Mouse (Mus musculus): ENCODE measurements around the gene Gfm2. TPM values are rescaled to one million over a fixed set of nuclear protein-coding genes. Genes with fewer than 3 reads are reported as not detected.

Gfm2 gene
- polyA plus RNA-seq, 1 experiment from 2014 or later: 16.8 TPM

DNA sequence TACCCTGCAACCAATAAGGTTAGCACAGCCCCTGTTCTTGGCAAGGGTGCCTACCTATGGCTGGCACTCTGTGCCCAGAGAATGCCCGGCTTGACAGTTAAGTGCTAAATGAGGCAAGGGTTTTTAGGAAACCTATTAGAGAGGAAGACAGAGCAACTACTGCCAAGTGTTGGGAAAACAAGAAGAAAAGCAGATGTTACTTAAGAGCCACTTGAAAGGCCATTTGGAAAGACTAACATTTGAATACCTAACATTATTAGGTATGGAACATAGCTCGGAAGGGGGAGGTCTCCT lies 59.1 kb downstream of the Gfm2 start:
- Histone ChIP-seq H3K27me3 (replicated peaks; ENCODE audit: control insufficient read depth, insufficient read depth, low read length) (no peaks in the 10 kb centered on the region), H3K4me3 (ENCODE audit: low read depth, low read length) (peak overlapping the region; percentile 73), H3K4me2 (replicated peaks; ENCODE audit: low read depth) (peak overlapping the region; percentile 92), H3K9ac (ENCODE audit: low read depth, low read length) (no peak overlapping the region), H3K36me3 (ENCODE audit: control insufficient read depth, insufficient read depth) (peaks cover 7% of the 10 kb centered on the region; the same call in 1 of the 2 replicates), H3K27ac (ENCODE audit: low read depth, low read length) (no peak overlapping the region), H3K4me1 (replicated peaks; ENCODE audit: control insufficient read depth, insufficient read depth, low read length) (no peaks in the 10 kb centered on the region; the same call in 1 of the 2 replicates), H3K9me3 (ENCODE audit: control insufficient read depth) (no peaks in the 10 kb centered on the region)
- 66% methylated on average over 2 of the region's 2 CpGs for WGBS
- no peak for ATAC-seq
- TF ChIP-seq CTCF (IDR thresholded peaks at IDR 0.05; ENCODE audit: low read depth): no peak

DNA sequence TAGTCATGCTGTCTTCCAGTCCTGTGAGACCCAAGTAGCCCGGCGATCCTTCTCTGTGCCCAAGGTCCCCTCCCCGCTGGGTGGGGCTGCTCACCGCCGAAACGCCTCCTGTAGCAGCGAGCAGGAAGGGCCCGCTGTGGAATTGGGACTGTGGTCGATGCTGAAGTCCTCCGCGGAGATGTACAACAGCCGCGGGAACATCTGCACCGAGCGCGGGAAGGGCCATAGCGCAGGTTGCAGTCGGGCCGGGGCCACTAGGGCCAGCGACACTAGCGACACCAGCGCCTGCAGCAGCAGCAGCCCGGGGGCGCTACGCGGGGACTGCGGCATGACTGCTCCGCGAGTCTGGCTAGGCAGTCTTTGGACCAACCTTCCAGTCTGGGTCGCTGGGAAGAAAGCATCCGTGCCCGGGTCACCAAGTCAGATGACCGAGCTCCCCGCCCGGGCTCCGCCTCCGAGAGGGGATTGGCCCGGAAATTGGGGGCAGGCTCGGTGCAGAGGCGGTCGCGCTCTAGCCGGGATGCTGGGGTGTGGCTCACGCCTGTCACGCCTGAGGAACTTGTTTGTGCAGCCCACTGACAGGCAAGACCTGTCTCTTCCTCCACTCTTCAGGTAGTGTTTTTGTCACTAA lies 60.3 kb downstream of the Gfm2 start, which contains the start of gene Hexb:
Gene Hexb, minus strand, starts transcription at position 426 of the 631 bp plus-strand sequence.
- Histone ChIP-seq H3K9ac (ENCODE audit: low read depth, low read length) (peak within 1 kb of the TSS; percentile 56), H3K4me1 (replicated peaks; ENCODE audit: control insufficient read depth, insufficient read depth, low read length) (no peaks in the 10 kb centered on the region; the same call in 1 of the 2 replicates), H3K27me3 (replicated peaks; ENCODE audit: control insufficient read depth, insufficient read depth, low read length) (no peaks in the 10 kb centered on the region), H3K27ac (ENCODE audit: low read depth, low read length) (peak within 1 kb of the TSS; percentile 83), H3K9me3 (ENCODE audit: control insufficient read depth) (no peaks in the 10 kb centered on the region), H3K4me2 (replicated peaks; ENCODE audit: low read depth) (peak within 1 kb of the TSS; percentile 92), H3K4me3 (ENCODE audit: low read depth, low read length) (peak within 1 kb of the TSS; percentile 73), H3K36me3 (ENCODE audit: control insufficient read depth, insufficient read depth) (0 out of 2 replicates have a peak, but pooled peaks cover under 1% of the 10 kb centered on the region)
- peak; percentile 91 for ATAC-seq
- TF ChIP-seq CTCF (IDR thresholded peaks at IDR 0.05; ENCODE audit: low read depth): peak; percentile 63
- WGBS: under 1% methylated on average over 45 of the region's 45 CpGs

DNA sequence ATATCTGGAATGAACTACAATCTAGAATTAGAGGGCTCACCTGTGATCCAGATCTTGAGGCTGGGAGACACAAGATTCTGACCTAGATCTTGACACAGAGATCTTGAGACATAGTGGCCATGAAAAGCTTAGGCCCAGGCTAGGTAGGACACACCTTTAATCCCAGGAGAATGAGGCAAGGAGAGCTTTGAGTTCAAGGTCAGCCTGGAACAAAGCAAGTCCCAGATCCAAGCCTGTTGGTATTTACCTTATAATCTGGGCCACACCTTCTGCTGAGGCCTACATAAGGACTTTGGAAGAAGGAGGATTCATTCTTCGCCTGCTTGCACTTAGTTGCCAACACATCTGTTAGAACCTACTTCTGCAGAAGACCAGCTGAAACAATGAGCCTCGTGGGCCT lies 61.4 kb downstream of the Gfm2 start:
- Histone ChIP-seq H3K9ac (ENCODE audit: low read depth, low read length) (no peak overlapping the region), H3K4me1 (replicated peaks; ENCODE audit: control insufficient read depth, insufficient read depth, low read length) (no peaks in the 10 kb centered on the region; the same call in 1 of the 2 replicates), H3K4me3 (ENCODE audit: low read depth, low read length) (no peak overlapping the region), H3K27me3 (replicated peaks; ENCODE audit: control insufficient read depth, insufficient read depth, low read length) (no peaks in the 10 kb centered on the region), H3K36me3 (ENCODE audit: control insufficient read depth, insufficient read depth) (no peaks in the 10 kb centered on the region), H3K27ac (ENCODE audit: low read depth, low read length) (no peak overlapping the region), H3K4me2 (replicated peaks; ENCODE audit: low read depth) (no peak overlapping the region), H3K9me3 (ENCODE audit: control insufficient read depth) (no peaks in the 10 kb centered on the region)
- no peak for TF ChIP-seq CTCF (IDR thresholded peaks at IDR 0.05; ENCODE audit: low read depth)
- no peak for ATAC-seq
- 38% methylated on average over 2 of the region's 2 CpGs for WGBS

DNA sequence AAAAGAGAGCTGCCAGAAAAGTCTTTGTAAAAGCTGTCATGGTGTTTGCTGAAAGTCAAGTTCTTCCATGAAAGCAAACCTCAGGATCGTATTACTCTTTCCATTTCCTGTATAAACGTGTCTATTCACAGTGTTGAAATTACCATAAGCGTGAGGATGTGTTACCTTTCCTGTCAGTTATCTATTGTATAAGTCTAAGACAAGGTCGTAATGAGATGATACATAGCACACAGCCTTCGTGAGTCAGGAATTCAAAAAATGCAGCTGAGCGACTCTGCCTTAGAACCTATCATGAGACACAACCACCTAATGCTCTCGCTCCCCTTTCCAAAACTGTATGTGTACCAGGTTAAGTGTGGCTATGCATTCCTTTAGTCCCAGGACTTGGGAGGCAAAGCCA lies 63.3 kb downstream of the Gfm2 start:
- no peak for TF ChIP-seq CTCF (IDR thresholded peaks at IDR 0.05; ENCODE audit: low read depth)
- no peak overlapping the region for H3K27ac ChIP-seq (ENCODE audit: low read depth, low read length)

DNA sequence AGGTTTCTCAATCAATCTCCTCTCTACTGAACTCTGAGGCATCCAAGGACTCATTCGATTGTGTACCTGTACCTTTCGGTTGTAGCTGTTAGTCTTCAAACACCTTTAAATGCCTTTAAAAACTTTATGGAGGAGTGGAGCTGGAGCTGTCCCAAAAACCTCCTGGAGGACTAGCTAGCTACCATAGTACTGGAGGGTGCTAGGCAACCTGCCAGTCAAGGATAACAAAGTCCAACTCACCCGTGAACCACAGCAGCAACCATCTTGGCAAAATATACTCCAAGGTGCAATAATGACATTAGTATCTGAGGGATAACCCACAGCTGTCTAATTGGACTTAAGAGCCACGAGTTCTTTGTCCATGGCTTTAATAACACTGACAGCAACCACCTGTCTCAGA lies 64.2 kb downstream of the Gfm2 start:
- no peaks in the 10 kb centered on the region for H3K36me3 ChIP-seq (ENCODE audit: control insufficient read depth, insufficient read depth)
- no peaks in the 10 kb centered on the region for H3K27me3 ChIP-seq (replicated peaks; ENCODE audit: control insufficient read depth, insufficient read depth, low read length)
- no peak overlapping the region for H3K4me2 ChIP-seq (replicated peaks; ENCODE audit: low read depth)
- 61% methylated on average over 4 of the region's 4 CpGs for WGBS
- no peak for TF ChIP-seq CTCF (IDR thresholded peaks at IDR 0.05; ENCODE audit: low read depth)
- no peak overlapping the region for H3K9ac ChIP-seq (ENCODE audit: low read depth, low read length)
- no peak overlapping the region for H3K27ac ChIP-seq (ENCODE audit: low read depth, low read length)
- no peaks in the 10 kb centered on the region for H3K9me3 ChIP-seq (ENCODE audit: control insufficient read depth)
- H3K4me1 ChIP-seq (replicated peaks; ENCODE audit: control insufficient read depth, insufficient read depth, low read length): peaks cover 4% of the 10 kb centered on the region
- no peak overlapping the region for H3K4me3 ChIP-seq (ENCODE audit: low read depth, low read length)
- ATAC-seq: no peak

More for the DNA sequence above, 63.3 kb downstream of the Gfm2 start:
- peaks cover 4% of the 10 kb centered on the region for H3K4me1 ChIP-seq (replicated peaks; ENCODE audit: control insufficient read depth, insufficient read depth, low read length)
- ATAC-seq: no peak
- no peak overlapping the region for H3K4me2 ChIP-seq (replicated peaks; ENCODE audit: low read depth)
- H3K9ac ChIP-seq (ENCODE audit: low read depth, low read length): no peak overlapping the region
- 48% methylated on average over 7 of the region's 7 CpGs for WGBS
- no peak overlapping the region for H3K4me3 ChIP-seq (ENCODE audit: low read depth, low read length)
- H3K36me3 ChIP-seq (ENCODE audit: control insufficient read depth, insufficient read depth): no peaks in the 10 kb centered on the region
- H3K9me3 ChIP-seq (ENCODE audit: control insufficient read depth): no peaks in the 10 kb centered on the region
- H3K27me3 ChIP-seq (replicated peaks; ENCODE audit: control insufficient read depth, insufficient read depth, low read length): no peaks in the 10 kb centered on the region

DNA sequence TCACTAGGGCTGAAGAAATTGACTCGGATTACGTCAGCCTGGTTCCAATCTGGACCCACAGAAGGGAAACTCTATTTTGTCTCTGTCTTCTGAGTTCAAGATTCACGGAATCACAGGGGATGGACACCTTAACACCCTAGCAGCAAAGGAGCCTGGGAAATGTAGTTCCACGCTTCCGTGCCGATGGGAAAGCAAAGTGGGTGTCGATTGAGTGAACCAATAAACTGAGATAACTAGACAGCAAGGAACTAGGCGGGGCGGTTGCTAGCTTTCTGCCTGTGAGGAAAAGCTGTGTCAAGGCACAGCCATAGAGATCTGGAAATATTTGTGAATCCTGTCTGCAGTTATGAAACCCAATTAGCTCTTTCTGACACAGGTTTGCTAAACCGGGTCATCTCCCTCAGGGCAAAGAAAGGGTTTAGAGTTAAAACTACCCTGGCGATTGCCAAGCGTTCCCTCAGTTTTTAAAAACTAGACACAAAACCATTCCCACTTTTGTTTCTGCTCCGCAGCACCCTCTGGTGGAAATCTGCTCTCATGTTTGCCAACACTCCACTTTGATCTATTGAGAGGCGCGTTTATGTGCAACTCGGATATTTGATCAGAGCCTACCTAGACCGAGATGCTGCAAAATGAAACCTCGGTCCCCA lies 67.4 kb downstream of the Gfm2 start:
- WGBS: 4% methylated on average over 18 of the region's 18 CpGs
- Histone ChIP-seq H3K9me3 (ENCODE audit: control insufficient read depth) (no peaks in the 10 kb centered on the region), H3K4me2 (replicated peaks; ENCODE audit: low read depth) (peak overlapping the region; percentile 57), H3K9ac (ENCODE audit: low read depth, low read length) (no peak overlapping the region), H3K4me3 (ENCODE audit: low read depth, low read length) (peak overlapping the region; percentile 22), H3K27me3 (replicated peaks; ENCODE audit: control insufficient read depth, insufficient read depth, low read length) (no peaks in the 10 kb centered on the region), H3K27ac (ENCODE audit: low read depth, low read length) (peak overlapping the region; percentile 30; the same call in 1 of the 2 replicates), H3K36me3 (ENCODE audit: control insufficient read depth, insufficient read depth) (no peaks in the 10 kb centered on the region), H3K4me1 (replicated peaks; ENCODE audit: control insufficient read depth, insufficient read depth, low read length) (peaks cover 4% of the 10 kb centered on the region; the same call in 1 of the 2 replicates)
- peak; percentile 86 for ATAC-seq
- TF ChIP-seq CTCF (IDR thresholded peaks at IDR 0.05; ENCODE audit: low read depth): peak; percentile 83

Data from intestine, postnatal 0 days (tissue).